ENCODE assay signal across 13 mouse cellular contexts in genomic region chr4:131206886-131207200, GRCm38 (mm10).
DNase-seq lines count a peak whose midpoint lies in the region; ATAC-seq and TF ChIP-seq lines count a peak whose summit lies in the region.
"Had no signal": no experiment of that assay in that cellular context is flagged by ENCODE, and none has a peak within 500 bp of the region (broad histone marks: within the 10 kb centered on the region; RNA-seq: fewer than 3 reads in every experiment).

No protein-coding gene starts in this region.

- 32% methylated on average over 4 of the region's 4 CpGs for WGBS in lung, embryonic 15.5 days
- WGBS in hindbrain, embryonic 15.5 days = 43% methylated on average over 4 of the region's 4 CpGs
- WGBS in heart, adult 2 months = 48% methylated on average over 4 of the region's 4 CpGs
- 66% methylated on average over 4 of the region's 4 CpGs for WGBS in kidney, embryonic 15.5 days

- no peak overlapping the region for H3K4me2 ChIP-seq in lung, embryonic 15.5 days
- no peak overlapping the region for H3K4me2 ChIP-seq in hindbrain, embryonic 15.5 days
- H3K4me2 ChIP-seq in kidney, embryonic 15.5 days = no peak overlapping the region
- H3K4me2 ChIP-seq: heart, embryonic 12.5 days; limb, embryonic 12.5 days had no signal

- peaks cover 16% of the 10 kb centered on the region; the same call in 1 of the 2 replicates for H3K4me1 ChIP-seq in lung, embryonic 15.5 days
- H3K4me1 ChIP-seq in hindbrain, embryonic 15.5 days (replicated peaks) = peaks cover 25% of the 10 kb centered on the region
- H3K4me1 ChIP-seq in heart, adult 2 months (ENCODE audit: control insufficient read depth, insufficient read depth, low read length) = no peaks in the 10 kb centered on the region
- H3K4me1 ChIP-seq in kidney, embryonic 15.5 days = no peaks in the 10 kb centered on the region
- H3K4me1 ChIP-seq: heart, embryonic 12.5 days; limb, embryonic 12.5 days had no signal

- DNase-seq in cerebellum, adult 11-12 months = peak; percentile 60
- no peak for DNase-seq in cerebellum, postnatal 36 days
- DNase-seq in lung, adult 18-20 months = no peak
- peak; percentile 50 to 62 for DNase-seq in cerebellum, postnatal 14 days
- no peak for DNase-seq in heart, adult 2 months
- DNase-seq: adrenal gland, postnatal 25 days; lung, postnatal 14 days; right cerebral cortex, postnatal 4 days had no signal

- H3K27me3 ChIP-seq in lung, embryonic 15.5 days = no peaks in the 10 kb centered on the region
- H3K27me3 ChIP-seq in hindbrain, embryonic 15.5 days = no peaks in the 10 kb centered on the region
- no peaks in the 10 kb centered on the region for H3K27me3 ChIP-seq in heart, adult 2 months (ENCODE audit: control insufficient read depth, insufficient read depth, low read length)
- H3K27me3 ChIP-seq in kidney, embryonic 15.5 days = no peaks in the 10 kb centered on the region
- H3K27me3 ChIP-seq: limb, embryonic 12.5 days had no signal

- intact Hi-C loops in heart, adult 2 months (cut with DNase I) = no loop called here

- H3K36me3 ChIP-seq in lung, embryonic 15.5 days = no peaks in the 10 kb centered on the region
- no peaks in the 10 kb centered on the region for H3K36me3 ChIP-seq in hindbrain, embryonic 15.5 days
- no peaks in the 10 kb centered on the region for H3K36me3 ChIP-seq in heart, adult 2 months (ENCODE audit: control insufficient read depth, insufficient read depth, low read length)
- no peaks in the 10 kb centered on the region for H3K36me3 ChIP-seq in kidney, embryonic 15.5 days
- H3K36me3 ChIP-seq: heart, embryonic 12.5 days; limb, embryonic 12.5 days had no signal

- peak; percentile 50; the same call in 1 of the 2 replicates for ATAC-seq in lung, embryonic 15.5 days (ENCODE audit: borderline replicate concordance, extremely low read depth, low FRiP score, low TSS enrichment)
- ATAC-seq in hindbrain, embryonic 15.5 days (ENCODE audit: low FRiP score, low read depth) = peak; percentile 59; the same call in 1 of the 2 replicates
- ATAC-seq in kidney, embryonic 15.5 days (replicated peaks; ENCODE audit: low FRiP score) = no peak

- H3K9ac ChIP-seq in lung, embryonic 15.5 days = no peak overlapping the region
- H3K9ac ChIP-seq in hindbrain, embryonic 15.5 days = no peak overlapping the region
- H3K9ac ChIP-seq in heart, adult 2 months (ENCODE audit: low read depth, low read length) = no peak overlapping the region
- no peak overlapping the region for H3K9ac ChIP-seq in kidney, embryonic 15.5 days
- H3K9ac ChIP-seq: heart, embryonic 12.5 days; limb, embryonic 12.5 days had no signal

- no peak for TF ChIP-seq EP300 in heart, adult 2 months (IDR thresholded peaks at IDR 0.05; ENCODE audit: insufficient read depth, low read depth, low read length)

- TF ChIP-seq POLR2A in heart, adult 2 months (IDR thresholded peaks at IDR 0.05; ENCODE audit: insufficient read depth, low read depth, low read length) = no peak

- no peaks in the 10 kb centered on the region for H3K79me2 ChIP-seq in heart, adult 2 months (replicated peaks; ENCODE audit: control insufficient read depth, insufficient read depth, low read length)

- no peaks in the 10 kb centered on the region for H3K9me3 ChIP-seq in lung, embryonic 15.5 days
- H3K9me3 ChIP-seq in hindbrain, embryonic 15.5 days = no peaks in the 10 kb centered on the region
- H3K9me3 ChIP-seq in kidney, embryonic 15.5 days (replicated peaks) = no peaks in the 10 kb centered on the region

- TF ChIP-seq CTCF in heart, adult 2 months (IDR thresholded peaks at IDR 0.05) = no peak

- no peak overlapping the region for H3K4me3 ChIP-seq in lung, embryonic 15.5 days
- H3K4me3 ChIP-seq in hindbrain, embryonic 15.5 days = no peak overlapping the region
- H3K4me3 ChIP-seq in heart, adult 2 months = no peak overlapping the region
- no peak overlapping the region for H3K4me3 ChIP-seq in kidney, embryonic 15.5 days (replicated peaks)
- H3K4me3 ChIP-seq: heart, embryonic 12.5 days; limb, embryonic 12.5 days had no signal

- peak overlapping the region; percentile 74 for H3K27ac ChIP-seq in lung, embryonic 15.5 days
- peak overlapping the region; percentile 50 for H3K27ac ChIP-seq in hindbrain, embryonic 15.5 days (replicated peaks)
- no peak overlapping the region for H3K27ac ChIP-seq in heart, adult 2 months
- H3K27ac ChIP-seq in kidney, embryonic 15.5 days = no peak overlapping the region
- H3K27ac ChIP-seq: limb, embryonic 12.5 days had no signal

Comparison
In these comparisons a context has a peak if more than half of its experiments do, and no peak if none do; other contexts are left out.
1. DNase-seq: peak in cerebellum, adult 11-12 months (single experiment) and cerebellum, postnatal 14 days (2 of 2); none in cerebellum, postnatal 36 days (0 of 2), lung, adult 18-20 months (0 of 2) and heart, adult 2 months (0 of 2).
2. H3K27ac ChIP-seq: peak in lung, embryonic 15.5 days (single experiment) and hindbrain, embryonic 15.5 days (single experiment); none in heart, adult 2 months (single experiment) and kidney, embryonic 15.5 days (single experiment).